Mouse (Mus musculus): ENCODE results near the gene Slc16a7. TPM values are rescaled to one million over a fixed set of nuclear protein-coding genes. Genes with fewer than 3 reads are reported as not detected.

Gene Slc16a7
- polyA plus RNA-seq, 1 experiment from 2014 or later, result 3.7 TPM

DNA sequence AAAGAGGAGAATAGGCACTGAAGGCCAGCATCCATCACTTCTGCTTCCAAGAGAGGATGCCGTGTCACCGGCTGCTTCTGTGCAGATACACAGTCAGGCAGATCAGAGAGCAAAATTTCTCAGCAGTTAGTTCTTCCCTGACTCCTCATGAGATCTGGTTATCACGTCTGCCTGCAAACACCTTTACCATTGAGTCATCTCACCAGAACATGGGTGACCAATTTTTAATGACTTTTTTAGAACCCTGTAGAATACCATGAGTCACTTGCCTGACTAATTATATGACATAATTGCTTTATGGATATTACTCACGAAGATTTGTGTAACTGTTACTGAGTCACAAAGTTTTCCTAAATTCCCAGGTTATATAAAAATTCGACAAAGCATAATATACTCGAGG, 218.1 kb downstream of the Slc16a7 start:
- H3K4me1 ChIP-seq, result no peaks in the 10 kb centered on the region
- no peak overlapping the region for H3K4me3 ChIP-seq
- no peaks in the 10 kb centered on the region for H3K36me3 ChIP-seq
- no peak overlapping the region for H3K4me2 ChIP-seq
- no peak for ATAC-seq (ENCODE audit: insufficient number of reproducible peaks, low FRiP score, low TSS enrichment, low read depth)
- no peaks in the 10 kb centered on the region for H3K9me3 ChIP-seq
- 81% methylated on average over 6 of the region's 6 CpGs for WGBS
- H3K27me3 ChIP-seq, result no peaks in the 10 kb centered on the region
- H3K27ac ChIP-seq, result no peak overlapping the region
- no peak overlapping the region for H3K9ac ChIP-seq
